Mouse (Mus musculus) liver, embryonic 16.5 days (tissue): ENCODE data around the gene Oit1. TPM values are rescaled to one million over a fixed set of nuclear protein-coding genes. Genes with fewer than 3 reads are reported as not detected.

Experiments
- ATAC-seq: fragments of 200-750 bp; cut with Nextera tagmentation; 2 replicates; pipeline ENCODE4 v1.8.0; 2017; ENCODE audit warnings: low read depth, mild to moderate bottlenecking, moderate number of reproducible peaks, moderate library complexity
- H3K27ac ChIP-seq: fragments of 300-500 bp; sonication (generic); 2 replicates; pipeline ENCODE4 v1.5.1; 2014; ENCODE audit warnings: mild to moderate bottlenecking, low read length
- H3K27me3 ChIP-seq: fragments of 300-500 bp; sonication (generic); 2 replicates; pipeline ENCODE4 v1.6.1; 2014; ENCODE audit warnings: low read depth, low read length, mixed read lengths; ENCODE audit not compliant: control insufficient read depth, insufficient read depth
- H3K36me3 ChIP-seq: fragments of 300-500 bp; sonication (generic); 2 replicates; pipeline ENCODE4 v1.6.1; 2014; ENCODE audit warnings: mild to moderate bottlenecking; ENCODE audit not compliant: control insufficient read depth, insufficient read depth
- H3K4me1 ChIP-seq: fragments of 300-500 bp; sonication (generic); 2 replicates; pipeline ENCODE4 v1.6.1; 2014; ENCODE audit warnings: low read depth, low read length, mixed read lengths; ENCODE audit not compliant: control insufficient read depth
- H3K4me2 ChIP-seq: fragments of 300-500 bp; sonication (generic); 2 replicates; pipeline ENCODE4 v1.6.1; 2014; ENCODE audit warnings: low read depth, low read length, mixed read lengths
- H3K4me3 ChIP-seq: fragments of 300-500 bp; sonication (generic); 2 replicates; pipeline ENCODE4 v1.5.1; 2014; ENCODE audit warnings: low read depth, mild to moderate bottlenecking, low read length
- H3K9ac ChIP-seq: fragments of 300-500 bp; sonication (generic); 2 replicates; pipeline ENCODE4 v1.6.1; 2014; ENCODE audit warnings: low read depth, low read length
- H3K9me3 ChIP-seq: fragments of 300-500 bp; sonication (generic); replicated peaks from 2 replicates; pipeline ENCODE4 v1.6.1; 2016; ENCODE audit warnings: low read length; ENCODE audit not compliant: control insufficient read depth
- WGBS: fragments of 180-500 bp; shearing (Covaris S2); extraction: QIAGEN DNeasy Blood & Tissue Kit; methylation state at CpG from one replicate; pipeline ENCODE4 v1.1.7; 2014; ENCODE audit not compliant: insufficient replicate concordance; 5-methylcytosine and 5-hydroxymethylcytosine counted together
- polyA plus RNA-seq: library from polyadenylated mRNA; unstranded; fragments of >200 nt; fragmentation: Nextera tagmentation; extraction: Ambion mirVana; gene quantifications from 2 replicates; pipeline ENCODE4 v1.2.1, GENCODE M21; 2015

Oit1 gene
- polyA plus RNA-seq, 1 experiment from 2014 or later, result 0.07 TPM

- peak overlapping the region; percentile 8; the same call in 1 of the 2 replicates for H3K27ac ChIP-seq
- H3K4me1 ChIP-seq, result peaks cover 5% of the 10 kb centered on the region
- H3K9me3 ChIP-seq, result no peaks in the 10 kb centered on the region
- no peaks in the 10 kb centered on the region for H3K36me3 ChIP-seq
- H3K9ac ChIP-seq, result no peak overlapping the region
- WGBS, result 36% methylated on average over 1 of the region's 1 CpGs
- peak; percentile 49 for ATAC-seq
- no peak overlapping the region for H3K4me2 ChIP-seq
- H3K4me3 ChIP-seq, result no peak overlapping the region
- no peaks in the 10 kb centered on the region for H3K27me3 ChIP-seq
These were observed 51.2 kb downstream of the Oit1 start for GRCm38 (mm10) chr14:8327371-8327770.

DNA sequence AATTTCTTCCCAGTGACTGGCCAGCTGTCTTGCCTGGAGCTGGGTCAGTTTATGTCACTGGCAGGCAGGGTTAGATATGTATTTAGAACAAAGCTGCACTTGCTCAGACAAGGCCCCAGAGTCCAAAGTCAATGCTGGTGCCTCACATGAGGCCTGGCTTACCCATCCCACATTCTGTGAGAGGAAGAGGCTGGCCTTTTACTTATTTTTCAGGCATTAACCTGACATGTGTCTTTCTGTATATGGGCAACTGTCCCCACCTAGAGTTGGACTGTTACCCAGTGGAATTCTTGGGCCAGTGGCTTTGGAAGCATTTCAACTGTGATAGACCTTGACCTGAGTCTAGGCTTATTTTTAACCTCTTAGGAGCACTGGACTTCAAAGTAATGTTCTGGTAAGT lies 51.6 kb downstream of the Oit1 start:
- Histone ChIP-seq H3K9ac (no peak overlapping the region), H3K4me2 (no peak overlapping the region), H3K27ac (peak overlapping the region; percentile 8; the same call in 1 of the 2 replicates), H3K36me3 (no peaks in the 10 kb centered on the region), H3K4me3 (no peak overlapping the region), H3K4me1 (peaks cover 5% of the 10 kb centered on the region), H3K9me3 (no peaks in the 10 kb centered on the region), H3K27me3 (no peaks in the 10 kb centered on the region)
- ATAC-seq, result peak; percentile 76

DNA sequence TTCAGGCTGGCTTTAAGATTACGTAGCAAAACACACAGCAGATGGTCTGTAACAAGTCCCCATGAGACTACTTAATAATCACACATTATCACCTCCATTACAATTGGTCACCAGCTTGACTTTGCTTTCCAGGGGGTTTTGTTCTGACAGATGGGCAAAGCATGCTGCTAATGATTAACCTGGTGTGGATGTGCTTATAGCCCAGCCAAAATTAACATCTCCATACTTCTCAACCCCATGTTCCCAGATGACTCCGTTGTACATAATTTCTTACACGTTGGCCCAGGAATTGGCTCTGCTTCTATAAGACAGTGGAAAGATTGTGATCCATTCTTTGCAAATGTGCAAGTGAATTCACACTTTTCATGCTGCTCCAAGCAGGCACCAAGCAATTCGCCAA lies 52.8 kb downstream of the Oit1 start:
- no peak for ATAC-seq
- H3K4me1 ChIP-seq, result peaks cover 5% of the 10 kb centered on the region
- H3K4me3 ChIP-seq, result no peak overlapping the region
- H3K36me3 ChIP-seq, result no peaks in the 10 kb centered on the region
- no peaks in the 10 kb centered on the region for H3K27me3 ChIP-seq
- WGBS, result 68% methylated on average over 4 of the region's 4 CpGs
- no peaks in the 10 kb centered on the region for H3K9me3 ChIP-seq
- H3K9ac ChIP-seq, result no peak overlapping the region
- H3K27ac ChIP-seq, result no peak overlapping the region
- no peak overlapping the region for H3K4me2 ChIP-seq

DNA sequence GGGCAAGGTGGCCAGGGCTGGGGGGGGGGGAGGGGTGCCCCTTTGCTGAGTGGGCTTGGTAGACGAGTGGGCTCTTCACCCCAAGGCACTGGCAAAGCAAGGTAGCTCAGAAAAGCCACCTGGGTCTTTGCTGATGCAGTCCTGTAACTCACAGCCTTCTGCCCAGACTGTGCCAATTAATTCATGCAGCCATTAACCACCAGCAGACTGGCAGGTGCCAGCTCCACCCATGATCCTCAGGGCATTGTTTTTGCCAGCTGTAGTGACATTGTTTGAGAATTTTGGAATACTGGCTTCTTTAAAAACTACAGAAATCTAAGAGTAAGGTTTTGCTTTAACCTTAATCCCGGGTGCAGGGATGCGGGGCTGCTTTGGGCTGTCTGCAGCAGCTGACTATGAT lies 58.0 kb downstream of the Oit1 start:
- Histone ChIP-seq H3K9me3 (no peaks in the 10 kb centered on the region), H3K27me3 (peaks cover 21% of the 10 kb centered on the region), H3K4me2 (no peak overlapping the region), H3K4me3 (no peak overlapping the region), H3K9ac (no peak overlapping the region), H3K4me1 (peaks cover 3% of the 10 kb centered on the region; the same call in 1 of the 2 replicates), H3K36me3 (no peaks in the 10 kb centered on the region), H3K27ac (no peak overlapping the region)
- WGBS, result 75% methylated on average over 2 of the region's 3 CpGs
- ATAC-seq, result no peak

DNA sequence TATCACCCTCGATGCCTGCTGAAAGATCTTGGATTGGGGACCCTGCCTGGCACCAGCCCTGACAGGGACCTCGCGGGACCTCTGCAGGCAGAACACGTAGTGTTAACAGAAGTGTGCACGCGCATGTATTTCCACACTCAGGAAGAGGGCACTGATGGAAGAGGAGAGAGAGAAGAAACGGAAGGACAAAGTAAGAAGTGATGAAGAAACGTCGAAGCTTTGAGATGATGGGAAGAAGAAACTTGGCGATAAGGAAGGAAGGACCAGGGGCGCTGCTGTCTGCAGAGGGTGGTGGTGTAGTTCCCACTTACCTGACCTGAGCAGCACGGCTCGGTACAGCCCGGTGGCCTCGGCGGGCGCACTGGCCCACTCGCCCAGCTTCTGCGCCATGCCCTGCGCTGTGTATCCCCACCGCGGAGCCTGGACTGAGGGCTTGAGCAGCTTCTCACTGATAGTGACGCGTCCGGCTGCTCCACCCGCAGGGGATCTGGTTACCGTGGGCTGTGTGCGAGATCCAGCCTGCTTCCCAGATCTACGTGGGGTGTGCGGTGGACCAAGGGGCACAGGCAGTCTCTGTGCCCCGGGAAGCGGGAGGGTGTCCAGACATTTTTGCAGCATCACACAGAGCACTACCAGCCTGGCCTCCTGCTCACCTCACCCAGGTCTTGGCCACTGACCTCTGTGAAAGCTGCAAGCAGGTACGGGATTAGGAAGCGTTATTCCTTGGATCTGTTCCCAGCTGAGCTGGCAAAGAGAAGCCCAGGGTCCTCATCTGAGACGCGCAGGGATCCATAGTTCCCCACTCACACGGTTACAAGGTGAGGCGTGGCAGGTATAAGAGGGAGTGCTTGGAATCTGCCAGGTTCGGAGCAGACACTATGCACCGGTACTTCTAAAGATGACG lies 61.1 kb downstream of the Oit1 start, which contains the start of gene Fam107a:
TSS of gene Fam107a (minus strand) at position 830 of the 904 bp plus-strand sequence.
- H3K9ac ChIP-seq, result no peak within 1 kb of the TSS
- WGBS, result 10% methylated on average over 40 of the region's 41 CpGs
- H3K4me3 ChIP-seq, result no peak within 1 kb of the TSS
- H3K4me1 ChIP-seq, result peaks cover 3% of the 10 kb centered on the region; the same call in 1 of the 2 replicates
- no peak for ATAC-seq
- peaks cover 21% of the 10 kb centered on the region for H3K27me3 ChIP-seq
- peak within 1 kb of the TSS; percentile 32 for H3K4me2 ChIP-seq
- H3K27ac ChIP-seq, result no peak within 1 kb of the TSS
- no peaks in the 10 kb centered on the region for H3K9me3 ChIP-seq
- H3K36me3 ChIP-seq, result no peaks in the 10 kb centered on the region

GRCm38 (mm10) chr14:8316366-8317193 lies 62.0 kb downstream of the Oit1 start:
- no peak overlapping the region for H3K27ac ChIP-seq
- no peaks in the 10 kb centered on the region for H3K36me3 ChIP-seq
- H3K4me1 ChIP-seq, result peaks cover 3% of the 10 kb centered on the region; the same call in 1 of the 2 replicates
- H3K27me3 ChIP-seq, result peaks cover 21% of the 10 kb centered on the region
- 4% methylated on average over 23 of the region's 23 CpGs for WGBS
- no peaks in the 10 kb centered on the region for H3K9me3 ChIP-seq
- no peak overlapping the region for H3K9ac ChIP-seq
- H3K4me2 ChIP-seq, result peak overlapping the region; percentile 32; the same call in 1 of the 2 replicates
- no peak for ATAC-seq
- H3K4me3 ChIP-seq, result no peak overlapping the region

DNA sequence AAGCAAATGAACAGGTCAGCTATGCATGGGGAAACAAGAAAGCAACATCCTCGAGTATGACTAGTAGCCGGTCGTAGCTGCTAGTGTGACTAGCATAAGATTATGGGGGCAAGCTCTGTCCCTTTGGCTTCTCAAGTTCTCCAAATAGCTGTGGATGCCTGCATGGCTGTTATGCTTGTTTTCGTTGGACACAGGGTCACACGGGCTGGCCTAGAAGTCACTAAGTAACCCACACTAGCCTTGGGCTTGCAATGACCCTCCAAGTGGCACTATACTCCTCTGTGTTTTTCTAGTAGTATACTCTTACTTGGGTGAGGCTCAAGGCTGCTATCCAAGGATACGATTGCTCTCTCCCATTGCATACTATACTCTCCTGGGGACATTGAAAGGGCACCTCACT lies 63.4 kb downstream of the Oit1 start:
- Histone ChIP-seq H3K36me3 (no peaks in the 10 kb centered on the region), H3K4me3 (no peak overlapping the region), H3K27me3 (peaks cover 21% of the 10 kb centered on the region), H3K4me2 (no peak overlapping the region), H3K27ac (no peak overlapping the region), H3K4me1 (peaks cover 3% of the 10 kb centered on the region; the same call in 1 of the 2 replicates), H3K9ac (no peak overlapping the region), H3K9me3 (no peaks in the 10 kb centered on the region)
- 67% methylated on average over 6 of the region's 6 CpGs for WGBS
- ATAC-seq, result no peak

GRCm38 (mm10) chr14:8314536-8314935 lies 64.0 kb downstream of the Oit1 start:
- Histone ChIP-seq H3K27ac (no peak overlapping the region), H3K4me1 (peaks cover 3% of the 10 kb centered on the region; the same call in 1 of the 2 replicates), H3K4me2 (no peak overlapping the region), H3K9me3 (no peaks in the 10 kb centered on the region), H3K9ac (no peak overlapping the region), H3K36me3 (no peaks in the 10 kb centered on the region), H3K27me3 (peaks cover 21% of the 10 kb centered on the region), H3K4me3 (no peak overlapping the region)
- ATAC-seq, result no peak
- WGBS, result 11% methylated on average over 3 of the region's 3 CpGs
